Mouse (Mus musculus) embryonic fibroblast, embryonic 13.5 days (primary cell): ENCODE results near the gene Mis12.

Source experiments
- CTCF ChIP-seq: IDR thresholded peaks from 2 replicates; pipeline ENCODE4 v1.5.1; 2011; ENCODE audit warnings: mild to moderate bottlenecking, control low read depth, low read length, moderate library complexity, borderline replicate concordance; ENCODE audit not compliant: insufficient read depth
- POLR2A ChIP-seq: IDR thresholded peaks from 2 replicates; pipeline ENCODE4 v1.6.1; 2011; ENCODE audit warnings: low read depth, mild to moderate bottlenecking, control low read depth, low read length, moderate library complexity

- TF ChIP-seq CTCF (no peak), POLR2A (no peak)
Measured at GRCm38 (mm10) chr11:71029403-71030118, 10.2 kb downstream of the Mis12 start.
